Mouse (Mus musculus) G1E (cell line): ENCODE results near the gene Srp14. TPM values are rescaled to one million over a fixed set of nuclear protein-coding genes. Genes with fewer than 3 reads are reported as not detected.

Experiments
- ATAC-seq: 2 replicates; pipeline ENCODE4 v1.8.0; 2016; ENCODE audit warnings: mild to moderate bottlenecking; ENCODE audit not compliant: insufficient number of reproducible peaks, poor library complexity, low FRiP score, severe bottlenecking; ENCODE audit errors: extremely low read depth
- DNase-seq: peaks from one replicate; pipeline ENCODE4 v3.0.0; 2012; ENCODE audit warnings: low spot score
- H3K27me3 ChIP-seq: 2 replicates; pipeline ENCODE4 v1.6.1; 2012; ENCODE audit warnings: mild to moderate bottlenecking, low read length, inconsistent platforms; ENCODE audit not compliant: insufficient read depth
- H3K36me3 ChIP-seq: replicated peaks from 2 replicates; pipeline ENCODE3; 2012; ENCODE audit warnings: mild to moderate bottlenecking, inconsistent platforms
- H3K4me1 ChIP-seq: 2 replicates; pipeline ENCODE4 v1.6.1; 2012; ENCODE audit warnings: low read depth, low read length, inconsistent platforms, mixed read lengths; ENCODE audit not compliant: insufficient read depth
- H3K4me3 ChIP-seq: 2 replicates; pipeline ENCODE4 v1.5.1; 2012; ENCODE audit warnings: low read depth, mild to moderate bottlenecking, inconsistent platforms, low read length, moderate library complexity, mixed read lengths
- H3K9me3 ChIP-seq: replicated peaks from 2 replicates; pipeline ENCODE4 v1.6.1; 2012; ENCODE audit warnings: inconsistent platforms
- CTCF ChIP-seq: IDR thresholded peaks from 2 replicates; pipeline ENCODE4 v1.5.1; 2012; ENCODE audit warnings: low read depth, low read length, inconsistent platforms, mixed read lengths
- GATA1 ChIP-seq: IDR thresholded peaks from 2 replicates; pipeline ENCODE4 v1.6.1; 2012; ENCODE audit warnings: borderline replicate concordance, low read length, inconsistent platforms, mixed read lengths
- GATA2 ChIP-seq: IDR thresholded peaks from 2 replicates; pipeline ENCODE4 v1.6.1; 2012; ENCODE audit warnings: low read depth, low read length, inconsistent platforms, borderline replicate concordance
- POLR2AphosphoS5 ChIP-seq: IDR thresholded peaks from 2 replicates; pipeline ENCODE4 v1.6.1; 2012; ENCODE audit warnings: low read depth, low read length, inconsistent platforms; ENCODE audit not compliant: insufficient replicate concordance
- TAL1 ChIP-seq: conservative IDR thresholded peaks from 2 replicates; pipeline ENCODE4 v1.6.1; 2012; ENCODE audit warnings: low read depth, low read length, inconsistent platforms, mixed read lengths
- polyA plus RNA-seq: library from polyadenylated mRNA; stranded (reverse); fragments of >175 nt; gene quantifications from 2 replicates; pipeline ENCODE4 v1.2.3, GENCODE M21; 2012
- total RNA-seq, 2 experiments: library from RNA; stranded (forward) in 1 of 2; stranded (reverse) in 1 of 2; fragments of 200-1000 nt in 1 of 2; fragments of >200 nt in 1 of 2; fragmentation: Nextera tagmentation in 1 of 2; gene quantifications; 2 replicates each; pipeline ENCODE4 v1.2.3; 2014 to 2017

Gene Srp14
- total and polyA plus RNA-seq, 3 experiments: 110 to 317 (median 121) TPM

DNA sequence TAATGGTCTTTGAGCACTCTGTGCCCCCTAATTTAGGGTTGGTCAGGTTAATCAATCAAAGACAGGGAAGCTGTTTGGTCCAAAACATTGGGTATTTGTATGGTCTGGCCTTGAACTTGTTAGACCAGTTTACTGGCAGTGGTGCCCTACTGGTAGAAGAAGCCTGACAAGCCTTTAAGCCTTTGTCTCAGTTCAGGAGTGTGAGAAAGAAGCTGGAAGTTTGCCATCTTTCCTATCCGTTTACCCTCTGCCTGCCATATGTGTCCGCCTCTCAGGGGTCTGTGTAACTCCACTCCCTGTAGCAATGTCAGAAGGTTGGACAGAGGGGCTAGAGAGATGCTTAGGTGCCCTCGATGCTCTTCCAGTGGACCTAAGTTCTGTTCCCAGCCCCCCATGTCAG is 15.1 kb downstream of the Srp14 start:
- Histone ChIP-seq H3K27me3 (no peaks in the 10 kb centered on the region), H3K9me3 (no peaks in the 10 kb centered on the region), H3K4me3 (no peak overlapping the region), H3K36me3 (peaks cover 88% of the 10 kb centered on the region), H3K4me1 (no peaks in the 10 kb centered on the region)
- DNase-seq: no peak
- no peak for TF ChIP-seq GATA2
- TF ChIP-seq GATA1: no peak
- no peak for TF ChIP-seq TAL1
- no peak for TF ChIP-seq POLR2AphosphoS5
- TF ChIP-seq CTCF: no peak
- ATAC-seq: no peak

DNA sequence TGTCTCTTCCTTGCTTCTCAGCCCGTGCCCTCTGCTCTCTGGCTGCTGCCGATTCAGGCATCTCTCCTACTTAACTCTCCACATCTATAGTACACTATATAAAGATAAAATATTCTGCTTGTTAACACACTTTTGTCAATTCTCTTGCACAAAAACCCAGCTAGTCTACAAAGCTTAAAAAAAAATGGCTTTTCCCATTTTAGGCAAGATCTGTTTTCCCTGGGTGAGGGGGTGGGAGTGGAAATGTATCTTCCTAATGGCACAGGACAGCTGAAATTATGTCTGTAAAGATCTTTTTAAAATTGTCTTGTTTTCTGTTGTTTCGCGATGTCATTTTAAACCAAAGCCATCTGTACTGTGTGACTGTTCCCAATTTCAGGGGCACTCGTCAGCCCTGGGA is 16.0 kb downstream of the Srp14 start:
- Histone ChIP-seq H3K36me3 (peaks cover 81% of the 10 kb centered on the region), H3K4me3 (no peak overlapping the region), H3K4me1 (no peaks in the 10 kb centered on the region), H3K27me3 (no peaks in the 10 kb centered on the region), H3K9me3 (no peaks in the 10 kb centered on the region)
- no peak for TF ChIP-seq GATA1
- no peak for TF ChIP-seq GATA2
- TF ChIP-seq POLR2AphosphoS5: no peak
- TF ChIP-seq CTCF: no peak
- TF ChIP-seq TAL1: no peak
- no peak for DNase-seq
- no peak for ATAC-seq

DNA sequence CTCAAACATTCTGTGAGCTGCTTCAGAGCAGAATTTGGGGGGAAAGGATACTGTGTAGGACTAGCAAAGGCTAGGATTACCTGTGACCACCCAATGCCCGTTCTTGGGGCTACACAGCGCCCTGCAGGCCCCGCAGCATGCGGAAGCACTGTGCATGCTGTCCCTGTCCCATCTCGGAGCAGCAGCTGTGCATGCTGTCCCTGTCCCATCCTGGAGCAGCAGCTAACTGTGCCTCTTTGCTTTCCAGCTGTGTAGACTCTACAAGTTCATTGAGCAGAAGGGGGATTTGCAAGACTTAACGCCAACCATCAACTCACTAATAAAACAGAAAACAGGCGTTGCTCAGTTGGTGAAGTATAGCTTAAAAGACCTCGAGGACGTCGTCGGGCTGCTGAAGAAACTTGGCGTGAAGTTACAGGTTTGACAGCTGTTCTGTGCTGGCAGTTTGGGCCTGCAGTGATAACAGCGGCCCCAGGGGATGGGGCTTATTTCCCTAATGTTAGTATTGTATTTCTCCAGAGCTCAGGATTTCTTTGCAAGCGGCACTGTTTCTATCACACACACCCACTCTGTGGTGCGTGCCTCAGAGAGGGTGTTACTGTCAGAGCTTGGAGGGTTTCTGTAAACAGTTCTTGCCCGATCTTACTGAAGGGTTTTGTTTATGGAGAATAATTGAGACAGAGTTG is 17.9 kb downstream of the Srp14 start:
- no peaks in the 10 kb centered on the region for H3K9me3 ChIP-seq
- H3K4me3 ChIP-seq: no peak overlapping the region
- H3K4me1 ChIP-seq: no peaks in the 10 kb centered on the region
- DNase-seq (no peak), ATAC-seq (no peak)
- peaks cover 79% of the 10 kb centered on the region for H3K36me3 ChIP-seq
- no peaks in the 10 kb centered on the region for H3K27me3 ChIP-seq
- TF ChIP-seq POLR2AphosphoS5: no peak
- no peak for TF ChIP-seq GATA1
- TF ChIP-seq GATA2: no peak
- no peak for TF ChIP-seq CTCF
- TF ChIP-seq TAL1: no peak

DNA sequence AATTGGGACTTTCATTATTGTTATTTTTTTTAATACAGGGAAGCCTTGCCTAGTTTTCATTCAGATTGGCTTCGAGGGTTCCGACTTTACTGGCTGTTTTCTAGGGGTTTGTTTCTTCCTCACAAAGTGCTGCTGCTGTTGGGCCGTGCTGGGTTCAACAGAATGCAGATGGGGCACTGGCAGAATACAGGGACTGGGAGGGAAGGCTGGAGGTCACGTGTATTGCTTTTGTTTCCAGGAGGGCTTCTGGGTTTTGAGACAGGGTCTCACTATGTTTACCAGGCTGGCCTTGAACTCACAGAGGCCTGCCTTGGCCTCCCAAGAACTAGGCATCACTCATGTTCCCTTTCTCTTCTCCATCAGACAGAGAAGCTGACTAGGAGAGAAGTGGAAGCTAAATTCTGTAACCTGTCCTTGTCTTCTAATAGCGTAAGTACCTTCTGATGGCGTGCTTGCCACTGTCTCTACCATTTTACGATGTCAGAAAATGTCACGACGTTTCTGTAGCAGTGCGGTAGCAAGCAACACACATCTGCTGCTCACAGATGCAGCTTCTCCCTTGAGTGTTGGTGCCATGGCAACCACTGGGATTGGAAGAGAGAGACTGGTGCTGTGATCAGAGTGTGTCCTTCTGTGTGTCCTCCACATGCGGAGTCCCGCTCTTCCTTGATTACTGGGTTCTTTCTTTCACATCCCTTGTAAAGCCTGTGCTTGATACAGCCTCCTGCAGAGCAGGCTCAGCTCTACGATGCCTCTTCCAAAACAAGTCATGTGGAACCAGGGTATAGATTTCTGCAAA is 21.8 kb downstream of the Srp14 start:
- Histone ChIP-seq H3K36me3 (peaks cover 74% of the 10 kb centered on the region), H3K4me3 (no peak overlapping the region), H3K9me3 (no peaks in the 10 kb centered on the region), H3K4me1 (no peaks in the 10 kb centered on the region), H3K27me3 (no peaks in the 10 kb centered on the region)
- TF ChIP-seq TAL1: no peak
- TF ChIP-seq POLR2AphosphoS5: no peak
- TF ChIP-seq GATA1: no peak
- TF ChIP-seq CTCF: no peak
- TF ChIP-seq GATA2: no peak
- no peak for ATAC-seq
- no peak for DNase-seq

DNA sequence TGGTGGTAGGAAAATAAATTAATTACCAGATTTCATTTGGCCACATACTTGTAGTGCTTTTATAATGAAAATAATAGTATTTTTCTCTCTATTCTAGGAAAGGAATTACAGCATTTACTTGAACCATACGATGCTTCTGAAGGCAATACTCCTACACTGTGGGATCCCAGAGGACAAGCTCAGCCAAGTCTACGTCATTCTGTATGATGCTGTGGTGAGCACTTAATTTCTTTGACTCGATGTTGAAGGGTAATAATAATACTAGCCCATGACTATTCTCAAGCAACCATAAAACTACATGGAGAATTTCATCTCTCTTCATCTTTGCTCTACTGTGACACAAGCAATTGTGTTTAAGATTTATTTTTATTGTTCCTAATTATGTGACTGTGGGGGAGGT is 22.5 kb downstream of the Srp14 start:
- Histone ChIP-seq H3K36me3 (peaks cover 70% of the 10 kb centered on the region), H3K4me1 (no peaks in the 10 kb centered on the region), H3K4me3 (no peak overlapping the region), H3K9me3 (no peaks in the 10 kb centered on the region), H3K27me3 (no peaks in the 10 kb centered on the region)
- TF ChIP-seq TAL1: no peak
- no peak for TF ChIP-seq CTCF
- no peak for TF ChIP-seq POLR2AphosphoS5
- no peak for TF ChIP-seq GATA2
- TF ChIP-seq GATA1: no peak
- no peak for DNase-seq
- ATAC-seq: no peak

DNA sequence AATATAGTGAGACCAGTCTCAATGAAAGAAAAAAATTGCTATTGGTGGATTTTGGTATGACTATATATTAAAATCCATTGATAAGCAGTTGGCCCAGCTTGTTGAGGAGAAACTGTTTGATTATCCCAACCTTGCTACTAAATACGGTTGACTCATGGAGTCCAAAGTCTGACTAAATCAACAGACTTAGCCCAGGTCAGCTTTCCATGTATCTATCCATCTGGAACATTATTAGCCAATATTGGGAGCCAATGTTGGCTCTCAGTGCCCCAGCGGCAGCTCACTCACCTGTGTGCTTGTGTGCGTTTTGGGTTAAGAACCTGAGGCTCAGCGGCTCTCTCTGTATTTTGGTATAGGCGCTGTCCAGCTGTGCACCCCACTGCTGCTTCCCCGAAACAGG is 28.5 kb downstream of the Srp14 start:
- H3K4me3 ChIP-seq: no peak overlapping the region
- H3K36me3 ChIP-seq: peaks cover 64% of the 10 kb centered on the region
- TF ChIP-seq TAL1 (no peak), GATA2 (no peak), GATA1 (no peak), CTCF (no peak), POLR2AphosphoS5 (no peak)
- no peaks in the 10 kb centered on the region for H3K9me3 ChIP-seq
- DNase-seq: no peak
- no peak for ATAC-seq
- H3K4me1 ChIP-seq: no peaks in the 10 kb centered on the region
- no peaks in the 10 kb centered on the region for H3K27me3 ChIP-seq
